Mouse (Mus musculus): ENCODE measurements around the gene Shank2. TPM values are rescaled to one million over a fixed set of nuclear protein-coding genes. Genes with fewer than 3 reads are reported as not detected.

The Shank2 gene
- polyA plus RNA-seq, 1 experiment from 2014 or later: 5.8 TPM

GRCm38 (mm10) chr7:144081448-144081847 is 79.7 kb downstream of the Shank2 start:
- H3K9me3 ChIP-seq: no peaks in the 10 kb centered on the region
- ATAC-seq: peak; percentile 66
- H3K27ac ChIP-seq: no peak overlapping the region
- no peak overlapping the region for H3K4me2 ChIP-seq (replicated peaks)
- H3K9ac ChIP-seq (replicated peaks): no peak overlapping the region
- WGBS: 75% methylated on average over 1 of the region's 1 CpGs
- H3K36me3 ChIP-seq: no peaks in the 10 kb centered on the region
- H3K4me1 ChIP-seq (replicated peaks): no peaks in the 10 kb centered on the region; the same call in 1 of the 2 replicates
- no peak overlapping the region for H3K4me3 ChIP-seq (replicated peaks)
- H3K27me3 ChIP-seq: no peaks in the 10 kb centered on the region

GRCm38 (mm10) chr7:144081963-144082362 is 80.2 kb downstream of the Shank2 start:
- Histone ChIP-seq H3K9me3 (no peaks in the 10 kb centered on the region), H3K4me1 (replicated peaks) (peaks cover under 1% of the 10 kb centered on the region; the same call in 1 of the 2 replicates), H3K27ac (no peak overlapping the region), H3K4me3 (replicated peaks) (no peak overlapping the region), H3K9ac (replicated peaks) (no peak overlapping the region), H3K4me2 (replicated peaks) (no peak overlapping the region), H3K36me3 (no peaks in the 10 kb centered on the region), H3K27me3 (no peaks in the 10 kb centered on the region)
- 85% methylated on average over 2 of the region's 2 CpGs for WGBS
- ATAC-seq: peak; percentile 67

GRCm38 (mm10) chr7:144087277-144087676 is 85.5 kb downstream of the Shank2 start:
- H3K4me1 ChIP-seq (replicated peaks): peaks cover 8% of the 10 kb centered on the region
- no peak overlapping the region for H3K9ac ChIP-seq (replicated peaks)
- no peaks in the 10 kb centered on the region for H3K9me3 ChIP-seq
- no peaks in the 10 kb centered on the region for H3K36me3 ChIP-seq
- WGBS: 30% methylated on average over 2 of the region's 2 CpGs
- no peaks in the 10 kb centered on the region for H3K27me3 ChIP-seq
- H3K27ac ChIP-seq: no peak overlapping the region
- no peak overlapping the region for H3K4me2 ChIP-seq (replicated peaks)
- no peak for ATAC-seq
- H3K4me3 ChIP-seq (replicated peaks): no peak overlapping the region

- no peak overlapping the region for H3K9ac ChIP-seq (replicated peaks)
- no peaks in the 10 kb centered on the region for H3K36me3 ChIP-seq
- 82% methylated on average over 12 of the region's 12 CpGs for WGBS
- H3K4me2 ChIP-seq (replicated peaks): no peak overlapping the region
- H3K4me1 ChIP-seq (replicated peaks): peaks cover 5% of the 10 kb centered on the region; the same call in 1 of the 2 replicates
- H3K4me3 ChIP-seq (replicated peaks): no peak overlapping the region
- no peak for ATAC-seq
- H3K27ac ChIP-seq: no peak overlapping the region
- no peaks in the 10 kb centered on the region for H3K9me3 ChIP-seq
- H3K27me3 ChIP-seq: no peaks in the 10 kb centered on the region
Measured at GRCm38 (mm10) chr7:144094132-144094531, 92.4 kb downstream of the Shank2 start.

GRCm38 (mm10) chr7:144097314-144097713 is 95.6 kb downstream of the Shank2 start:
- 0 out of 2 replicates have a peak, but pooled peaks have one; percentile 34 for ATAC-seq
- WGBS: 10% methylated on average over 2 of the region's 2 CpGs
- H3K27me3 ChIP-seq: no peaks in the 10 kb centered on the region
- no peak overlapping the region for H3K4me3 ChIP-seq (replicated peaks)
- no peak overlapping the region for H3K27ac ChIP-seq
- H3K9me3 ChIP-seq: no peaks in the 10 kb centered on the region
- H3K4me1 ChIP-seq (replicated peaks): no peaks in the 10 kb centered on the region
- no peak overlapping the region for H3K4me2 ChIP-seq (replicated peaks)
- no peaks in the 10 kb centered on the region for H3K36me3 ChIP-seq
- H3K9ac ChIP-seq (replicated peaks): no peak overlapping the region

- H3K4me3 ChIP-seq (replicated peaks): no peak overlapping the region
- ATAC-seq: no peak
- no peak overlapping the region for H3K9ac ChIP-seq (replicated peaks)
- no peak overlapping the region for H3K27ac ChIP-seq
- H3K4me1 ChIP-seq (replicated peaks): peaks cover 22% of the 10 kb centered on the region
- no peaks in the 10 kb centered on the region for H3K36me3 ChIP-seq
- H3K9me3 ChIP-seq: no peaks in the 10 kb centered on the region
- no peaks in the 10 kb centered on the region for H3K27me3 ChIP-seq
- H3K4me2 ChIP-seq (replicated peaks): no peak overlapping the region
- WGBS: 68% methylated on average over 4 of the region's 4 CpGs
Measured at GRCm38 (mm10) chr7:144102222-144102980, 100.7 kb downstream of the Shank2 start.

- Histone ChIP-seq H3K9me3 (no peaks in the 10 kb centered on the region), H3K9ac (replicated peaks) (no peak overlapping the region), H3K27me3 (no peaks in the 10 kb centered on the region), H3K4me2 (replicated peaks) (no peak overlapping the region), H3K4me1 (replicated peaks) (peaks cover 49% of the 10 kb centered on the region), H3K27ac (peak overlapping the region; percentile 47; the same call in 1 of the 2 replicates), H3K4me3 (replicated peaks) (no peak overlapping the region), H3K36me3 (no peaks in the 10 kb centered on the region)
- WGBS: 73% methylated on average over 1 of the region's 1 CpGs
- ATAC-seq: peak; percentile 18; the same call in 1 of the 2 replicates
Measured at GRCm38 (mm10) chr7:144105952-144106351, 104.2 kb downstream of the Shank2 start.

GRCm38 (mm10) chr7:144106352-144107011 is 104.8 kb downstream of the Shank2 start:
- peak; percentile 76 for ATAC-seq
- 9% methylated on average over 9 of the region's 9 CpGs for WGBS
- H3K9me3 ChIP-seq: no peaks in the 10 kb centered on the region
- H3K4me1 ChIP-seq (replicated peaks): peaks cover 54% of the 10 kb centered on the region
- no peak overlapping the region for H3K9ac ChIP-seq (replicated peaks)
- no peak overlapping the region for H3K4me2 ChIP-seq (replicated peaks)
- no peaks in the 10 kb centered on the region for H3K36me3 ChIP-seq
- H3K4me3 ChIP-seq (replicated peaks): no peak overlapping the region
- H3K27ac ChIP-seq: peak overlapping the region; percentile 71
- no peaks in the 10 kb centered on the region for H3K27me3 ChIP-seq

- ATAC-seq: no peak
- H3K27ac ChIP-seq: no peak overlapping the region
- no peak overlapping the region for H3K4me3 ChIP-seq (replicated peaks)
- peaks cover 63% of the 10 kb centered on the region for H3K4me1 ChIP-seq (replicated peaks)
- H3K27me3 ChIP-seq: no peaks in the 10 kb centered on the region
- no peaks in the 10 kb centered on the region for H3K36me3 ChIP-seq
- H3K4me2 ChIP-seq (replicated peaks): no peak overlapping the region
- no peak overlapping the region for H3K9ac ChIP-seq (replicated peaks)
- H3K9me3 ChIP-seq: no peaks in the 10 kb centered on the region
- WGBS: 67% methylated on average over 5 of the region's 5 CpGs
Measured at GRCm38 (mm10) chr7:144108141-144108540, 106.4 kb downstream of the Shank2 start.

GRCm38 (mm10) chr7:144111026-144111604 is 109.4 kb downstream of the Shank2 start:
- Histone ChIP-seq H3K4me2 (replicated peaks) (no peak overlapping the region), H3K4me1 (replicated peaks) (peaks cover 54% of the 10 kb centered on the region), H3K4me3 (replicated peaks) (no peak overlapping the region), H3K27me3 (no peaks in the 10 kb centered on the region), H3K9ac (replicated peaks) (no peak overlapping the region), H3K9me3 (no peaks in the 10 kb centered on the region), H3K27ac (peak overlapping the region; percentile 59), H3K36me3 (no peaks in the 10 kb centered on the region)
- 18% methylated on average over 4 of the region's 4 CpGs for WGBS
- peak; percentile 45; the same call in 1 of the 2 replicates for ATAC-seq

GRCm38 (mm10) chr7:144111981-144112380 is 110.3 kb downstream of the Shank2 start:
- H3K4me3 ChIP-seq (replicated peaks): no peak overlapping the region
- no peaks in the 10 kb centered on the region for H3K27me3 ChIP-seq
- 0 out of 2 replicates have a peak overlapping the region, but pooled peaks have one; percentile 59 for H3K27ac ChIP-seq
- H3K9ac ChIP-seq (replicated peaks): 0 out of 2 replicates have a peak overlapping the region, but pooled peaks have one; percentile 32
- 0 out of 2 replicates have a peak, but pooled peaks have one; percentile 31 for ATAC-seq
- H3K4me1 ChIP-seq (replicated peaks): peaks cover 45% of the 10 kb centered on the region
- no peaks in the 10 kb centered on the region for H3K9me3 ChIP-seq
- no peaks in the 10 kb centered on the region for H3K36me3 ChIP-seq
- no peak overlapping the region for H3K4me2 ChIP-seq (replicated peaks)
- WGBS: 83% methylated on average over 3 of the region's 3 CpGs

- H3K4me2 ChIP-seq (replicated peaks): no peak overlapping the region
- WGBS: 85% methylated on average over 3 of the region's 3 CpGs
- ATAC-seq: no peak
- no peaks in the 10 kb centered on the region for H3K27me3 ChIP-seq
- no peak overlapping the region for H3K9ac ChIP-seq (replicated peaks)
- no peaks in the 10 kb centered on the region for H3K36me3 ChIP-seq
- H3K27ac ChIP-seq: no peak overlapping the region
- H3K4me1 ChIP-seq (replicated peaks): peaks cover 24% of the 10 kb centered on the region
- H3K4me3 ChIP-seq (replicated peaks): no peak overlapping the region
- no peaks in the 10 kb centered on the region for H3K9me3 ChIP-seq
Measured at GRCm38 (mm10) chr7:144114230-144114629, 112.5 kb downstream of the Shank2 start.

All from midbrain, embryonic 13.5 days (tissue).